Mouse (Mus musculus): Measurements from ENCODE around the gene Spice1. TPM values are rescaled to one million over a fixed set of nuclear protein-coding genes. Genes with fewer than 3 reads are reported as not detected.

The Spice1 gene
- polyA plus RNA-seq, 1 experiment from 2014 or later: 12.7 TPM

GRCm38 (mm10) chr16:44430021-44430420 is 83.1 kb downstream of the Spice1 start:
- no peak overlapping the region for H3K27ac ChIP-seq (replicated peaks)
- H3K9ac ChIP-seq: no peak overlapping the region
- WGBS: 36% methylated on average over 7 of the region's 7 CpGs
- H3K4me2 ChIP-seq: peak overlapping the region; percentile 34
- no peak overlapping the region for H3K4me3 ChIP-seq
- ATAC-seq (ENCODE audit: low read depth): peak; percentile 74
- H3K9me3 ChIP-seq: no peaks in the 10 kb centered on the region
- H3K36me3 ChIP-seq: no peaks in the 10 kb centered on the region
- peaks cover 4% of the 10 kb centered on the region; the same call in 1 of the 2 replicates for H3K4me1 ChIP-seq (replicated peaks)
- no peaks in the 10 kb centered on the region for H3K27me3 ChIP-seq

GRCm38 (mm10) chr16:44434931-44435330 is 88.0 kb downstream of the Spice1 start:
- Histone ChIP-seq H3K9ac (no peak overlapping the region), H3K9me3 (no peaks in the 10 kb centered on the region), H3K4me2 (no peak overlapping the region), H3K27ac (replicated peaks) (no peak overlapping the region), H3K36me3 (no peaks in the 10 kb centered on the region), H3K4me1 (replicated peaks) (peaks cover 4% of the 10 kb centered on the region; the same call in 1 of the 2 replicates), H3K27me3 (no peaks in the 10 kb centered on the region), H3K4me3 (no peak overlapping the region)
- 80% methylated on average over 7 of the region's 7 CpGs for WGBS
- ATAC-seq (ENCODE audit: low read depth): no peak

- Histone ChIP-seq H3K9ac (no peak overlapping the region), H3K9me3 (no peaks in the 10 kb centered on the region), H3K36me3 (no peaks in the 10 kb centered on the region), H3K27ac (replicated peaks) (no peak overlapping the region), H3K4me2 (no peak overlapping the region), H3K4me1 (replicated peaks) (no peaks in the 10 kb centered on the region), H3K27me3 (no peaks in the 10 kb centered on the region), H3K4me3 (no peak overlapping the region)
- WGBS: 79% methylated on average over 4 of the region's 4 CpGs
- no peak for ATAC-seq (ENCODE audit: low read depth)
Observed at GRCm38 (mm10) chr16:44435481-44435880, 88.6 kb downstream of the Spice1 start.

Other genes starting within 250 kb of the Spice1 start
- gene Atp6v1a, start 207.4 kb upstream of the Spice1 start, polyA plus RNA-seq (2015; fragmentation: Nextera tagmentation; extraction: Ambion mirVana): 91.6 and 95.5 TPM in 2 replicates
- gene Naa50, start 207.3 kb upstream of the Spice1 start, polyA plus RNA-seq (2015; fragmentation: Nextera tagmentation; extraction: Ambion mirVana): 54.8 and 65.1 TPM in 2 replicates
- gene Usf3, start 173.9 kb upstream of the Spice1 start, polyA plus RNA-seq (2015; fragmentation: Nextera tagmentation; extraction: Ambion mirVana): 1.9 and 3.6 TPM in 2 replicates
- gene Sidt1, start 13.9 kb upstream of the Spice1 start, polyA plus RNA-seq (2015; fragmentation: Nextera tagmentation; extraction: Ambion mirVana): 3.8 and 4.9 TPM in 2 replicates
- 1.6 and 1.7 TPM in 2 replicates for gene Cfap44, start 47.7 kb downstream of the Spice1 start, polyA plus RNA-seq (2015; fragmentation: Nextera tagmentation; extraction: Ambion mirVana)
- 11.5 and 14.4 TPM in 2 replicates for gene Boc, start 211.8 kb downstream of the Spice1 start, polyA plus RNA-seq (2015; fragmentation: Nextera tagmentation; extraction: Ambion mirVana)

All from neural tube, embryonic 13.5 days (tissue).